In the genomic region with DNA sequence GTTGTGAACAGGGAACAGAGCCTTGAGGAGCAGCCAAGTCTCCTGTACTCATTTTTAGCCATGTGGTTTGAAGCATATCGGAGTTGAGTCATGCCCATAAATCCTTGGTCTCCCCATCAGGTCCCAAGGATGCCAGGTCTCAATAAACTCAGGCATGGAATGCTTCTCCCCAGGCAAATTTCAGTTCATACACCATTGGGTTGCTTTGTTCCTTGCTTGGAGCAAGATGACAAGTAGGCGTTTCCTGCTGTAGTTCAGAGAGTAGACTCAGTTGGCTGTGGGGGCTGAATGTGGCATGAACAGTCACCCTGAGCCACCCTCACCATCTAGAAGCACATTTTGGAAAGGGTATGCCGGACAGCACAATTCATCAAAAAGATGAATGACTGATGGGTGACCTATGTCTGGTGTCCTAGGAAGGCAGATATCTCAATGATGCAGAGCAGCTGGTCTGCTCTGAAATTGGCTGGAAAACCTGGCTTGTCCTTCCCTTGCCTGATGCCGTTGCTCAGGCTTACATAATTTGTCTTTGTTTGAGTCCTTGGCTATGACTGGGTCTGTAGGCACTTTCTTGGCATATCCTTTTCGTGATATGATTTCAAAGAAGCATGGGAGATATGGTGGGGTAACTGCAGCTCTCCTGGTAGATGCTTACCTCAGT, we compare ENCODE assay signal across 9 mouse cellular contexts.
A peak's percentile ranks its signal among the peaks of the same experiment; 100 is the strongest.
DNase-seq lines count a peak whose midpoint lies in the region; ATAC-seq and TF ChIP-seq lines count a peak whose summit lies in the region.
"Had no signal": no experiment of that assay in that cellular context is flagged by ENCODE, and none has a peak within 500 bp of the region (broad histone marks: within the 10 kb centered on the region; RNA-seq: fewer than 3 reads in every experiment).

No protein-coding gene starts in this region.

- H3K4me1 ChIP-seq in hindbrain, embryonic 15.5 days (replicated peaks) = peaks cover 16% of the 10 kb centered on the region
- H3K4me1 ChIP-seq in hindbrain, embryonic 14.5 days (replicated peaks; ENCODE audit: control insufficient read depth, insufficient read depth, low read length) = peaks cover 17% of the 10 kb centered on the region
- H3K4me1 ChIP-seq in limb, embryonic 14.5 days (ENCODE audit: control insufficient read depth, insufficient read depth, low read length) = peaks cover 45% of the 10 kb centered on the region
- H3K4me1 ChIP-seq in liver, postnatal 0 days (ENCODE audit: insufficient read depth) = no peaks in the 10 kb centered on the region
- H3K4me1 ChIP-seq in intestine, embryonic 15.5 days (replicated peaks) = no peaks in the 10 kb centered on the region; the same call in 1 of the 2 replicates

- no peak overlapping the region for H3K4me2 ChIP-seq in hindbrain, embryonic 15.5 days
- H3K4me2 ChIP-seq in hindbrain, embryonic 14.5 days (replicated peaks) = no peak overlapping the region
- H3K4me2 ChIP-seq in limb, embryonic 14.5 days (replicated peaks; ENCODE audit: low read depth, low read length, severe bottlenecking) = no peak overlapping the region
- H3K4me2 ChIP-seq in liver, postnatal 0 days (ENCODE audit: low read depth, low read length) = no peak overlapping the region
- no peak overlapping the region for H3K4me2 ChIP-seq in intestine, embryonic 15.5 days (replicated peaks)

- peak; percentile 62; the same call in 1 of the 2 replicates for ATAC-seq in hindbrain, embryonic 15.5 days (ENCODE audit: low FRiP score, low read depth)
- no peak for ATAC-seq in hindbrain, embryonic 14.5 days (ENCODE audit: low FRiP score)
- ATAC-seq in limb, embryonic 14.5 days (ENCODE audit: low FRiP score, low read depth) = peak; percentile 48; the same call in 1 of the 2 replicates
- ATAC-seq in liver, postnatal 0 days = no peak
- no peak for ATAC-seq in intestine, embryonic 15.5 days

- H3K27ac ChIP-seq in hindbrain, embryonic 15.5 days (replicated peaks) = 0 out of 2 replicates have a peak overlapping the region, but pooled peaks have one; percentile 4
- no peak overlapping the region for H3K27ac ChIP-seq in hindbrain, embryonic 14.5 days
- H3K27ac ChIP-seq in limb, embryonic 14.5 days (replicated peaks; ENCODE audit: low read depth, low read length) = peak overlapping the region; percentile 27; the same call in 1 of the 2 replicates
- H3K27ac ChIP-seq in liver, postnatal 0 days (ENCODE audit: low read depth) = no peak overlapping the region
- H3K27ac ChIP-seq in intestine, embryonic 15.5 days = no peak overlapping the region

- 63% methylated on average over 5 of the region's 5 CpGs for WGBS in hindbrain, embryonic 15.5 days
- 69% methylated on average over 5 of the region's 5 CpGs for WGBS in hindbrain, embryonic 14.5 days
- WGBS in limb, embryonic 14.5 days = 50% methylated on average over 5 of the region's 5 CpGs
- WGBS in liver, postnatal 0 days (ENCODE audit: insufficient replicate concordance) = 76% methylated on average over 5 of the region's 5 CpGs
- WGBS in intestine, embryonic 15.5 days = 75% methylated on average over 5 of the region's 5 CpGs

- H3K36me3 ChIP-seq in hindbrain, embryonic 15.5 days = no peaks in the 10 kb centered on the region
- no peaks in the 10 kb centered on the region for H3K36me3 ChIP-seq in hindbrain, embryonic 14.5 days (replicated peaks; ENCODE audit: control insufficient read depth, insufficient read depth)
- no peaks in the 10 kb centered on the region for H3K36me3 ChIP-seq in limb, embryonic 14.5 days (ENCODE audit: control insufficient read depth, insufficient read depth, low read length)
- H3K36me3 ChIP-seq in liver, postnatal 0 days (replicated peaks; ENCODE audit: insufficient read depth, low read length) = no peaks in the 10 kb centered on the region
- no peaks in the 10 kb centered on the region for H3K36me3 ChIP-seq in intestine, embryonic 15.5 days

- no peak for TF ChIP-seq EP300 in liver, postnatal 0 days (IDR thresholded peaks at IDR 0.05; ENCODE audit: low read depth)

- H3K27me3 ChIP-seq in hindbrain, embryonic 15.5 days = 0 out of 2 replicates have a peak, but pooled peaks cover under 1% of the 10 kb centered on the region
- no peaks in the 10 kb centered on the region for H3K27me3 ChIP-seq in hindbrain, embryonic 14.5 days (ENCODE audit: control insufficient read depth, insufficient read depth, low read length)
- no peaks in the 10 kb centered on the region for H3K27me3 ChIP-seq in limb, embryonic 14.5 days (ENCODE audit: control insufficient read depth, insufficient read depth, low read length)
- no peaks in the 10 kb centered on the region for H3K27me3 ChIP-seq in liver, postnatal 0 days (ENCODE audit: insufficient read depth, low read length)
- H3K27me3 ChIP-seq in intestine, embryonic 15.5 days (replicated peaks) = no peaks in the 10 kb centered on the region

- H3K9me3 ChIP-seq in hindbrain, embryonic 15.5 days = no peaks in the 10 kb centered on the region
- no peaks in the 10 kb centered on the region for H3K9me3 ChIP-seq in hindbrain, embryonic 14.5 days (ENCODE audit: control insufficient read depth, low read length)
- no peaks in the 10 kb centered on the region for H3K9me3 ChIP-seq in limb, embryonic 14.5 days (ENCODE audit: control insufficient read depth, low read length)
- no peaks in the 10 kb centered on the region for H3K9me3 ChIP-seq in liver, postnatal 0 days (ENCODE audit: low read length)
- no peaks in the 10 kb centered on the region for H3K9me3 ChIP-seq in intestine, embryonic 15.5 days

- DNase-seq in hindbrain, embryonic 14.5 days (ENCODE audit: low spot score) = no peak
- DNase-seq in adipocyte (ENCODE audit: low spot score) = peak; percentile 10
- DNase-seq in cerebellum, postnatal 10 days = peak; percentile 66 to 67
- DNase-seq in limb, embryonic 14.5 days (ENCODE audit: low spot score) = peak; percentile 76
- DNase-seq in liver, postnatal 0 days = no peak
- DNase-seq in thymus, postnatal 10 days (ENCODE audit: low spot score in 2 of 2) = no peak
- DNase-seq: embryo, embryonic 11 days had no signal

- H3K9ac ChIP-seq in hindbrain, embryonic 15.5 days = no peak overlapping the region
- H3K9ac ChIP-seq in hindbrain, embryonic 14.5 days = no peak overlapping the region
- H3K9ac ChIP-seq in limb, embryonic 14.5 days (ENCODE audit: low read depth, low read length, severe bottlenecking) = no peak overlapping the region
- no peak overlapping the region for H3K9ac ChIP-seq in liver, postnatal 0 days (replicated peaks)
- no peak overlapping the region for H3K9ac ChIP-seq in intestine, embryonic 15.5 days

- H3K4me3 ChIP-seq in hindbrain, embryonic 15.5 days = no peak overlapping the region
- no peak overlapping the region for H3K4me3 ChIP-seq in hindbrain, embryonic 14.5 days (replicated peaks; ENCODE audit: low read length)
- H3K4me3 ChIP-seq in limb, embryonic 14.5 days (replicated peaks; ENCODE audit: low read length) = no peak overlapping the region
- no peak overlapping the region for H3K4me3 ChIP-seq in liver, postnatal 0 days (ENCODE audit: low read depth, low read length)
- H3K4me3 ChIP-seq in intestine, embryonic 15.5 days (replicated peaks) = no peak overlapping the region

- no peak for TF ChIP-seq POLR2A in limb, embryonic 14.5 days (IDR thresholded peaks at IDR 0.05; ENCODE audit: borderline replicate concordance, extremely low read depth, insufficient read depth, insufficient read length)

- no peak for TF ChIP-seq CTCF in liver, postnatal 0 days (IDR thresholded peaks at IDR 0.05; ENCODE audit: low read depth)

Comparison
In these comparisons a context has a peak if more than half of its experiments do, and no peak if none do; other contexts are left out.
1. ATAC-seq: peak in hindbrain, embryonic 15.5 days (single experiment) and limb, embryonic 14.5 days (single experiment); none in hindbrain, embryonic 14.5 days (single experiment), liver, postnatal 0 days (single experiment) and intestine, embryonic 15.5 days (single experiment).
2. H3K27ac ChIP-seq: peak in hindbrain, embryonic 15.5 days (single experiment) and limb, embryonic 14.5 days (single experiment); none in hindbrain, embryonic 14.5 days (single experiment), liver, postnatal 0 days (single experiment) and intestine, embryonic 15.5 days (single experiment).
3. DNase-seq: peak in adipocyte (single experiment), cerebellum, postnatal 10 days (2 of 2) and limb, embryonic 14.5 days (single experiment); none in hindbrain, embryonic 14.5 days (single experiment), liver, postnatal 0 days (single experiment) and thymus, postnatal 10 days (0 of 2).